Comparison of ENCODE assay signal across 11 mouse cellular contexts in genomic region chr8:117200346-117200745, GRCm38 (mm10). TPM values are rescaled to one million over a fixed set of nuclear protein-coding genes. Genes with fewer than 3 reads are reported as not detected.
DNase-seq lines count a peak whose midpoint lies in the region; ATAC-seq and TF ChIP-seq lines count a peak whose summit lies in the region.
"Had no signal": no experiment of that assay in that cellular context is flagged by ENCODE, and none has a peak within 500 bp of the region (broad histone marks: within the 10 kb centered on the region; RNA-seq: fewer than 3 reads in every experiment).

No protein-coding gene starts in this region.

- DNase-seq in lung, adult 2 months = no peak
- peak; percentile 9 for DNase-seq in embryo, embryonic 9.5 days (ENCODE audit: extremely low spot score)
- peak; percentile 15 for DNase-seq in liver, embryonic 13.5 days
- no peak for DNase-seq in adipocyte (ENCODE audit: low spot score)
- no peak for DNase-seq in urinary bladder, postnatal 25 days (ENCODE audit: low spot score)
- no peak for DNase-seq in frontal cortex, postnatal 36 days (ENCODE audit: low spot score in 2 of 2)
- DNase-seq: gastrocnemius, postnatal 25 days; layer of hippocampus, postnatal 36 days had no signal

- TF ChIP-seq CTCF in lung, adult 2 months (IDR thresholded peaks at IDR 0.05; ENCODE audit: insufficient read depth, low read length) = no peak

- peaks cover 32% of the 10 kb centered on the region for H3K36me3 ChIP-seq in lung, embryonic 15.5 days
- peaks cover 90% of the 10 kb centered on the region for H3K36me3 ChIP-seq in erythroblast, embryonic 14.5 days (ENCODE audit: control insufficient read depth)
- H3K36me3 ChIP-seq in liver, embryonic 13.5 days = peaks cover 63% of the 10 kb centered on the region

- H3K9me3 ChIP-seq in lung, embryonic 15.5 days = no peaks in the 10 kb centered on the region
- no peaks in the 10 kb centered on the region for H3K9me3 ChIP-seq in erythroblast, embryonic 14.5 days (ENCODE audit: control insufficient read depth, low read length)
- H3K9me3 ChIP-seq in liver, embryonic 13.5 days (replicated peaks) = no peaks in the 10 kb centered on the region

- H3K9ac ChIP-seq in lung, embryonic 15.5 days = no peak overlapping the region; the same call in 1 of the 2 replicates
- H3K9ac ChIP-seq in liver, embryonic 13.5 days = peak overlapping the region; percentile 75

- H3K27me3 ChIP-seq in lung, embryonic 15.5 days = no peaks in the 10 kb centered on the region
- no peaks in the 10 kb centered on the region for H3K27me3 ChIP-seq in erythroblast, embryonic 14.5 days (ENCODE audit: control insufficient read depth)
- H3K27me3 ChIP-seq in liver, embryonic 13.5 days = no peaks in the 10 kb centered on the region
- H3K27me3 ChIP-seq: Patski had no signal

- peaks cover 52% of the 10 kb centered on the region for H3K4me1 ChIP-seq in lung, embryonic 15.5 days
- peaks cover 17% of the 10 kb centered on the region for H3K4me1 ChIP-seq in lung, adult 2 months (ENCODE audit: control insufficient read depth, insufficient read depth, low read length)
- H3K4me1 ChIP-seq in erythroblast, embryonic 14.5 days (ENCODE audit: control insufficient read depth) = peaks cover 81% of the 10 kb centered on the region
- H3K4me1 ChIP-seq in liver, embryonic 13.5 days (replicated peaks) = peaks cover 70% of the 10 kb centered on the region

- H3K27ac ChIP-seq in lung, embryonic 15.5 days = peak overlapping the region; percentile 96
- H3K27ac ChIP-seq in liver, embryonic 13.5 days = peak overlapping the region; percentile 100

- no peak; the same call in 1 of the 2 replicates for ATAC-seq in lung, embryonic 15.5 days (ENCODE audit: borderline replicate concordance, extremely low read depth, low FRiP score, low TSS enrichment)
- no peak for ATAC-seq in liver, embryonic 13.5 days (ENCODE audit: low read depth)
- ATAC-seq: Patski had no signal

- no peak overlapping the region for H3K4me2 ChIP-seq in lung, embryonic 15.5 days
- peak overlapping the region; percentile 67 for H3K4me2 ChIP-seq in liver, embryonic 13.5 days

- H3K4me3 ChIP-seq in lung, embryonic 15.5 days = no peak overlapping the region
- H3K4me3 ChIP-seq in lung, adult 2 months (replicated peaks; ENCODE audit: extremely low read depth, low read depth, low read length) = no peak overlapping the region
- H3K4me3 ChIP-seq in erythroblast, embryonic 14.5 days (replicated peaks) = peak overlapping the region; percentile 65
- peak overlapping the region; percentile 50 for H3K4me3 ChIP-seq in liver, embryonic 13.5 days (replicated peaks)

- TF ChIP-seq POLR2A in lung, adult 2 months (IDR thresholded peaks at IDR 0.05; ENCODE audit: borderline replicate concordance, extremely low read depth, low read depth, low read length) = no peak

- 37% methylated on average over 13 of the region's 13 CpGs for WGBS in lung, embryonic 15.5 days
- 43% methylated on average over 13 of the region's 13 CpGs for WGBS in lung, adult 2 months
- 66% methylated on average over 13 of the region's 13 CpGs for WGBS in liver, embryonic 13.5 days (ENCODE audit: insufficient replicate concordance)

RNA-seq across cellular contexts. Expression of gene Gan, which starts 42.4 kb away (rescaled TPM):
- 2.1 and 2.3 TPM in 2 replicates for polyA plus RNA-seq in lung, embryonic 15.5 days (2015; fragmentation: Nextera tagmentation; extraction: Ambion mirVana)
- 5.6 and 8.6 TPM in 2 replicates for polyA plus RNA-seq in lung, adult 2 months (2012; rRNA removed)
- 0.18 and 0.24 TPM in 2 replicates for polyA plus RNA-seq in erythroblast, embryonic 14.5 days (2012)
- 1.1 and 1.3 TPM in 2 replicates for polyA plus RNA-seq in liver, embryonic 13.5 days (2015; fragmentation: Nextera tagmentation; extraction: Ambion mirVana)

RNA-seq across cellular contexts. Expression of gene Cmip, which starts 56.5 kb away (rescaled TPM):
- polyA plus RNA-seq in lung, embryonic 15.5 days (2015; fragmentation: Nextera tagmentation; extraction: Ambion mirVana) = 18.8 and 21.7 TPM in 2 replicates
- polyA plus RNA-seq in lung, adult 2 months (2012; rRNA removed) = 53.1 and 62.3 TPM in 2 replicates
- 8.2 and 8.6 TPM in 2 replicates for polyA plus RNA-seq in erythroblast, embryonic 14.5 days (2012)
- polyA plus RNA-seq in liver, embryonic 13.5 days (2015; fragmentation: Nextera tagmentation; extraction: Ambion mirVana) = 5.8 and 6.7 TPM in 2 replicates

Comparison
In these comparisons a context has a peak if more than half of its experiments do, and no peak if none do; other contexts are left out.
1. H3K4me3 ChIP-seq: peak in erythroblast, embryonic 14.5 days (single experiment) and liver, embryonic 13.5 days (single experiment); none in lung, embryonic 15.5 days (single experiment) and lung, adult 2 months (single experiment).
2. DNase-seq: peak in embryo, embryonic 9.5 days (single experiment) and liver, embryonic 13.5 days (single experiment); none in lung, adult 2 months (single experiment), adipocyte (single experiment), urinary bladder, postnatal 25 days (single experiment) and frontal cortex, postnatal 36 days (0 of 2).